Mouse (Mus musculus): Measurements from ENCODE around the gene Nr2f6.
"Not testable (repeated sequence)": the region's sequence is repeated elsewhere in the genome, so short reads cannot be mapped to it uniquely, and the experiment has no call there.

Gene Nr2f6

DNA sequence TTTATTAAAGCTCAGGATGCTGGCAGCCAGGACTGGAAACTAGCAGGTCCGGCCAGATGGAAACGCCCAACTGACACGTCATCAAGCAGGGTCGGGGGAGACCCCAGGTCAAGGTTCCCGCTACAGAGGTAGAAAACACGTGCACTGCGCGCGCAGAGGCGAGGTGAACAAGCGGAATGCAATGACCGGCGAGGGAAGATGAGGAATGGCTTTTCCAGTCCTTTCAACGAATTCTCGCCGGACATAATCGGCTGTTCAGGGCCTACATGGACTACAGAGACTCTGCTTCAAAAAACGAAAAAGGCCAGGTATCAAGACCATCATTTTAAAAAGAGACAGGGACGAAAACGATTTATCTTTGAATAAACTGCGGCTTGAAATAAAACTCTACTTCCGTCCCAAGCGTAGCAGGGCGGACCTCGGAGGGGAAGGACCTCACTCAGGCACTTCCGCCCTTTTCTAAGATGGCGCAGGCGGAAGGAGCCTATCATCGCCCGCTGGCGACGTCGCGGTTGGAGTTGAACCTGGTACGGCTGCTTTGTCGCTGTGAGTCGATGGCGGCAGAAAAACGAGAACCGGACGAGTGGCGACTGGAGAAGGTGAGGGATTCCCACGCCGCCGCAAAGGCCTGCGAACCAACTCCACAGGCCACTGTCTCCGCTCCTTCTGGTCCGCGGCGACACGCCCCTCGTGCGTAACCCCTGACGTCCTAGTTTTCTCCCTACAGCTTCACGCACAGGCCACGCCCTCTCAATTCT is 14.8 kb downstream of the Nr2f6 start, which contains the start of gene Use1:
TSS of gene Use1 (plus strand) at position 78 of the 758 bp plus-strand sequence.
- DNase-seq (ENCODE audit: low read depth) = peak; percentile 99

DNA sequence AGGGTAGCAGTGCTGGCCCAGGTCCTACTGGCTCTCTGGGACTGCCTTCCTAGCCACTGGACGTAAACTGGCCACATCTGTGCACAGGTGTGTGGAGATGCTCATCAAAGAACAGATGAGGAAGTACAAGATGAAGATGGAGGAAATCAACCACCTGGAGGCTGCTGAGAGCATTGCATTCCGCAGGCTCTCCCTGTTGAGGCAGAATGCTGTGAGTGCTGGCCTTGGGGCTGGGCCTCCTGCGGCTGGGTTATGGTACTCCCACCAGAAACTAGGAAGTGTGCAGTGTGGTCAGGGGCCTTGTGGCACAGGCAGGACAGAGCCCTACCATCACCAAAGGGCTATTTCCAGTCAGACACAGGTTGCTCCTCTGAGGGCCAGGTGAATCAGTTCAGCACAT is 23.7 kb downstream of the Nr2f6 start:
- DNase-seq (ENCODE audit: low read depth) = no peak

DNA sequence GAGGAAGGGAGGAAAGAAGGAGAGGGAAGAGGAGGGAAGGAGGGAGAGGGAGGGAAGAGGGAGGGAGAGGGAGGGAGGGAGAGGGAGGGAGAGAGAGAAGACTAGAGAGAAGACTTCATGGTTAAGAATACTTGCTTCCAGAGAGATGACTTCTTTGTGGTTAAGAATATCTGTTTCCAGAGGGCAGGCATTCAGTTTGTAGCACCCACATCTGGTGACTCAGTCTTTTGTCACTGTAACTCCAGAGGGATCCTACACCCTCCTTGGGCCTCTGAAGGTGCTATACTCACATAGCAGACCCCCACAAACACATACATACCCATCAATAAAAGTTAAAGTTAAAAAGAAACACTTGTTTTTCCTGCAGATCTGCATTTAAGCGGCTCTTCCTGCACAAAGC is 30.2 kb downstream of the Nr2f6 start:
- DNase-seq (ENCODE audit: low read depth) = no peak

DNA sequence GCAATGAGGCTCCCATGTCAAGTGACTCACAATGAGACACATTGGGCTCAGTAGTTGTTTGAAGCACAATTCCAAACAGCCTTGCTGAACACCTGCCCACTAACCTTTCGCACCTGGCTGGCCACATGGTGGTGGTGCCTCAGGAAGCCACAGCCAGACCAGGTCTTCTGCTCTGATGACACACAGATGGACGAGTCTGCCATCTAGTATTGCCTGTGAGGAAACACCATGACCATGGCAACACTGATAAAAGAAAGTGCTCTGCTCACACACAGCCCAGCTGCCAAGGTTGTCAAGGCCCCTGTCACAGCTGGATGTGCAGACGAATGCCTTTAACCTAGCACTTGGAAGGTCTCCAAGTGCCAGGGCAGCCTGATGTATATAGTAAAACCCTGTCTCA is 30.6 kb downstream of the Nr2f6 start:
- DNase-seq (ENCODE audit: low read depth) = no peak

DNA sequence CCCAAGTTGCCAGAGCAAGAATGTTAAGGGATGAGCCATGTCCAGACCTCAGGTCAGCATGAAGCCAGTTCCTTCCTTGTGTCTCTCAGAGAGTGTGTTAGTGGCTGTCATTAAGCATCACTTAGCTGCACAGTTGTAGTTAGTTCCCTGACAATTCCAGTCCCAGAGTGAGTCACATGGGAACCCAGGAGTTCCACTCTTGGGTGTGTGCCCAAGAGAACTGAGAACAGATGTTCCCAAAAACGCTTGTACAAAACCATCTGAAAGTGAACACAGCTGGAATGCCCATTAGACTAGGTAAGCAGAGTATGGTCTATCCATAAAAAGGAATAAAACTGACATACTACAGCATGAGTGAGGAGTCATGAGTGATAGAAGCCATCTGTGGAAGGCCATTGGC is 35.2 kb downstream of the Nr2f6 start:
- no peak for DNase-seq (ENCODE audit: low read depth)

DNA sequence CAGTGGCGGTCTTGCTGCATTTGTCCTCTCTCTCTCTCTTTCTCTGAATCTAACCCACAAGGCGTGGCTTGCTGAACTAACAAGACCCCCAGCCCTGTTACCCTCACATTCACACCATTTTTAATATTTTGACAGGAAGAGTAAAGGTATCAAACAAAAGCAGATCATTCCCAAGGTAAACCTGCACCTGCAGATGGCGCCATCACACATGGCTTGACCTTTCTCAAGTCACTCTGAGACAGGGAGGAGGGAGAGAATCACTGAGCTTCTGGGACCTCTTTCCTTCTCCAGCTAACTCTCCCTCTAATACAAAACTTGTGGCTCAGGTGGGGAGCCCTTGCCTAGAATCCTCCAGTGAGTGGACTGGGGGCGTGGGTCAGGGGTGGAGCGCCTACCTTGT is 41.1 kb downstream of the Nr2f6 start:
- peak; percentile 60 for DNase-seq (ENCODE audit: low read depth)

DNA sequence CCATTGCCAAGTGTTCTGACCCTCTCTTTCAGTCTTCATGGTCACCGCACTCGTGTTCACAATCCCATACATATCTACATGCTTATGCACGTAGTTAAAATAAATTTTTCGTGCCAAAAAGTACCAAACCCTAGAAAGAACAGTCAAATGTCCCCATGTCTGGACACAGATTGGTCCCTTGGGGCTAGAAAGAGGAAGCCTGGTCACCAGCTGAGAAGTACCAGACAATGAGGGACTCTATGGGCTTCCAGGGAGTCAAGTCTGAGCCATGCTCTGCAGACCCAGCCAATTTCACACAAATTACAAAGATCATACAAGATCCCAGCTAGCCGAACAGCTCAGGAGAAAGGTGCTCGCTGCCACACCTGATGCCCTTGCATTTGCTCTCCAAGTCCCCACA is 43.9 kb downstream of the Nr2f6 start:
- not testable (repeated sequence) for DNase-seq (ENCODE audit: low read depth)

DNA sequence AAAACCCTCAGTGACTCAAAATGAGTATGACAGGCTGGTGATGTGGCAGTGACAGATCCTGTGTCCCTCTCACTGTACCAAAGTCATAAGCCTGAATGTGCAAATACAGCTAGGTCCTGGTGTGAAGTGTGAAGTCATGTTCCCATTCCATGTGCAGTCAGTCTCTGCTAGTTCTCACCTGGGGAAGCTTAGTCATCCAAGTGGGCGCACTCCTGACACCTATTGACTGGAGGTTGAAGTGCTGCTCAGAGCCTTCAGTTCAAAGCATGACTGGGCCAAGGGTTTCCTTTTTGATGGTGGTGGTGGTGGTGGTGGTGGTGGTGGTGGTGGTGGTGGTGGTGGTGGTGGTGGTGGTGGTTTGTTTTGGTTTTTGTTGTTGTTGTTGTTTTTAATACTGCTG is 56.9 kb downstream of the Nr2f6 start:
- peak; percentile 65 for DNase-seq (ENCODE audit: low read depth)

All from induced T-regulatory cell, adult 2 months (primary cell).